Mouse (Mus musculus) embryonic facial prominence, embryonic 12.5 days (tissue): ENCODE measurements around the gene Gstp3. TPM values are rescaled to one million over a fixed set of nuclear protein-coding genes. Genes with fewer than 3 reads are reported as not detected.
"Not testable (repeated sequence)": the region's sequence is repeated elsewhere in the genome, so short reads cannot be mapped to it uniquely, and the experiment has no call there.

Experiments
- ATAC-seq: fragments of 200-750 bp; cut with Nextera tagmentation; 2 replicates; pipeline ENCODE4 v1.8.0; 2017; ENCODE audit not compliant: insufficient number of reproducible peaks, insufficient read depth, low FRiP score, low TSS enrichment
- H3K27ac ChIP-seq: fragments of 300-500 bp; sonication (generic); 2 replicates; pipeline ENCODE4 v1.5.1; 2016; ENCODE audit warnings: mild to moderate bottlenecking
- H3K27me3 ChIP-seq: fragments of 300-500 bp; sonication (generic); 2 replicates; pipeline ENCODE4 v1.6.1; 2016; ENCODE audit warnings: mild to moderate bottlenecking, moderate library complexity
- H3K36me3 ChIP-seq: fragments of 300-500 bp; sonication (generic); 2 replicates; pipeline ENCODE4 v1.6.1; 2016; ENCODE audit warnings: mild to moderate bottlenecking
- H3K4me1 ChIP-seq: fragments of 300-500 bp; sonication (generic); 2 replicates; pipeline ENCODE4 v1.6.1; 2016
- H3K4me2 ChIP-seq: fragments of 300-500 bp; sonication (generic); replicated peaks from 2 replicates; pipeline ENCODE4 v1.6.1; 2016; ENCODE audit warnings: mild to moderate bottlenecking, moderate library complexity
- H3K4me3 ChIP-seq: fragments of 300-500 bp; sonication (generic); 2 replicates; pipeline ENCODE4 v1.5.1; 2016; ENCODE audit warnings: mild to moderate bottlenecking
- H3K9ac ChIP-seq: fragments of 300-500 bp; sonication (generic); 2 replicates; pipeline ENCODE4 v1.6.1; 2016; ENCODE audit warnings: mild to moderate bottlenecking, moderate library complexity
- H3K9me3 ChIP-seq: fragments of 300-500 bp; sonication (generic); 2 replicates; pipeline ENCODE4 v1.6.1; 2016; ENCODE audit warnings: mild to moderate bottlenecking, moderate library complexity
- WGBS: fragments of 180-500 bp; shearing (Covaris S2); methylation state at CpG from one replicate; pipeline ENCODE4 v1.1.7; 2016; 5-methylcytosine and 5-hydroxymethylcytosine counted together
- polyA plus RNA-seq: library from polyadenylated mRNA; unstranded; fragments of >200 nt; fragmentation: Nextera tagmentation; extraction: Ambion mirVana; gene quantifications from 2 replicates; pipeline ENCODE4 v1.2.1, GENCODE M21; 2016

Gstp3 gene
- polyA plus RNA-seq, 1 experiment from 2014 or later = not detected

GRCm38 (mm10) chr19:4071406-4071805, 12.0 kb upstream of the Gstp3 start:
- no peaks in the 10 kb centered on the region for H3K9me3 ChIP-seq
- H3K4me1 ChIP-seq = no peaks in the 10 kb centered on the region
- ATAC-seq = no peak
- H3K9ac ChIP-seq = no peak overlapping the region
- no peak overlapping the region for H3K4me2 ChIP-seq
- H3K4me3 ChIP-seq = no peak overlapping the region
- no peaks in the 10 kb centered on the region for H3K36me3 ChIP-seq
- 91% methylated on average over 6 of the region's 6 CpGs for WGBS
- H3K27me3 ChIP-seq = no peaks in the 10 kb centered on the region
- H3K27ac ChIP-seq = no peak overlapping the region

- no peak overlapping the region; the same call in 1 of the 2 replicates for H3K9ac ChIP-seq
- 77% methylated on average over 8 of the region's 8 CpGs for WGBS
- no peaks in the 10 kb centered on the region for H3K36me3 ChIP-seq
- no peaks in the 10 kb centered on the region for H3K27me3 ChIP-seq
- no peaks in the 10 kb centered on the region for H3K4me1 ChIP-seq
- no peaks in the 10 kb centered on the region for H3K9me3 ChIP-seq
- no peak overlapping the region for H3K4me2 ChIP-seq
- ATAC-seq = no peak
- no peak overlapping the region for H3K4me3 ChIP-seq
- no peak overlapping the region for H3K27ac ChIP-seq
These were observed 11.4 kb upstream of the Gstp3 start for GRCm38 (mm10) chr19:4070756-4071155.

GRCm38 (mm10) chr19:4070311-4070710, 10.9 kb upstream of the Gstp3 start:
- ATAC-seq = no peak
- WGBS = 69% methylated on average over 15 of the region's 15 CpGs
- Histone ChIP-seq H3K9me3 (no peaks in the 10 kb centered on the region), H3K4me3 (no peak overlapping the region), H3K4me2 (no peak overlapping the region), H3K9ac (no peak overlapping the region; the same call in 1 of the 2 replicates), H3K27ac (no peak overlapping the region), H3K27me3 (no peaks in the 10 kb centered on the region), H3K36me3 (no peaks in the 10 kb centered on the region), H3K4me1 (no peaks in the 10 kb centered on the region)

GRCm38 (mm10) chr19:4068717-4069410, 9.5 kb upstream of the Gstp3 start:
- Histone ChIP-seq H3K9ac (no peak overlapping the region), H3K4me2 (no peak overlapping the region), H3K9me3 (no peaks in the 10 kb centered on the region), H3K27me3 (no peaks in the 10 kb centered on the region), H3K27ac (no peak overlapping the region), H3K4me3 (no peak overlapping the region), H3K4me1 (no peaks in the 10 kb centered on the region), H3K36me3 (no peaks in the 10 kb centered on the region)
- no peak for ATAC-seq
- 65% methylated on average over 15 of the region's 15 CpGs for WGBS

GRCm38 (mm10) chr19:4068242-4068641, 8.9 kb upstream of the Gstp3 start:
- not testable (repeated sequence) for H3K27ac ChIP-seq, H3K27me3 ChIP-seq, H3K36me3 ChIP-seq, H3K4me2 ChIP-seq, H3K4me1 ChIP-seq, H3K4me3 ChIP-seq, ATAC-seq, H3K9me3 ChIP-seq, H3K9ac ChIP-seq
- WGBS = 90% methylated on average over 2 of the region's 2 CpGs

- no peak for ATAC-seq
- Histone ChIP-seq H3K4me1 (no peaks in the 10 kb centered on the region), H3K27ac (no peak overlapping the region), H3K9ac (no peak overlapping the region; the same call in 1 of the 2 replicates), H3K36me3 (no peaks in the 10 kb centered on the region), H3K27me3 (no peaks in the 10 kb centered on the region), H3K4me2 (no peak overlapping the region), H3K9me3 (no peaks in the 10 kb centered on the region), H3K4me3 (no peak overlapping the region)
These were observed 7.5 kb upstream of the Gstp3 start for GRCm38 (mm10) chr19:4066877-4067276.

- no peaks in the 10 kb centered on the region for H3K9me3 ChIP-seq
- no peaks in the 10 kb centered on the region for H3K4me1 ChIP-seq
- H3K36me3 ChIP-seq = no peaks in the 10 kb centered on the region
- ATAC-seq = no peak
- 78% methylated on average over 6 of the region's 6 CpGs for WGBS
- H3K4me2 ChIP-seq = no peak overlapping the region
- no peaks in the 10 kb centered on the region for H3K27me3 ChIP-seq
- no peak overlapping the region for H3K27ac ChIP-seq
- H3K9ac ChIP-seq = no peak overlapping the region
- no peak overlapping the region for H3K4me3 ChIP-seq
These were observed 6.9 kb upstream of the Gstp3 start for GRCm38 (mm10) chr19:4066280-4066679.

- WGBS = 26% methylated on average over 3 of the region's 11 CpGs
These were observed 5.1 kb upstream of the Gstp3 start for GRCm38 (mm10) chr19:4064501-4064900.

GRCm38 (mm10) chr19:4063357-4063756, 4.0 kb upstream of the Gstp3 start:
- H3K27ac ChIP-seq, H3K9ac ChIP-seq, H3K4me2 ChIP-seq, H3K4me3 ChIP-seq, H3K4me1 ChIP-seq, ATAC-seq, H3K9me3 ChIP-seq, H3K27me3 ChIP-seq, H3K36me3 ChIP-seq: not testable (repeated sequence)
- WGBS = 86% methylated on average over 4 of the region's 4 CpGs

More at GRCm38 (mm10) chr19:4064501-4064900, 5.1 kb upstream of the Gstp3 start:
- H3K4me2 ChIP-seq, H3K4me1 ChIP-seq, H3K27ac ChIP-seq, H3K4me3 ChIP-seq, H3K9me3 ChIP-seq, H3K36me3 ChIP-seq, ATAC-seq, H3K9ac ChIP-seq, H3K27me3 ChIP-seq: not testable (repeated sequence)

- H3K27ac ChIP-seq = no peak overlapping the region
- WGBS = 86% methylated on average over 6 of the region's 6 CpGs
- H3K9me3 ChIP-seq = no peaks in the 10 kb centered on the region
- no peaks in the 10 kb centered on the region for H3K27me3 ChIP-seq
- H3K36me3 ChIP-seq = no peaks in the 10 kb centered on the region
- no peak overlapping the region for H3K4me2 ChIP-seq
- no peaks in the 10 kb centered on the region for H3K4me1 ChIP-seq
- ATAC-seq = no peak
- H3K4me3 ChIP-seq = no peak overlapping the region
- no peak overlapping the region for H3K9ac ChIP-seq
These were observed 1.6 kb upstream of the Gstp3 start for GRCm38 (mm10) chr19:4060899-4061465.

GRCm38 (mm10) chr19:4060044-4060898, 902 bp upstream of the Gstp3 start:
- H3K27ac ChIP-seq, H3K9ac ChIP-seq, H3K36me3 ChIP-seq, H3K4me3 ChIP-seq, ATAC-seq, H3K27me3 ChIP-seq, H3K9me3 ChIP-seq, H3K4me2 ChIP-seq, H3K4me1 ChIP-seq: not testable (repeated sequence)
- 87% methylated on average over 8 of the region's 8 CpGs for WGBS

- H3K4me3 ChIP-seq = no peak overlapping the region
- H3K27ac ChIP-seq = no peak overlapping the region
- H3K36me3 ChIP-seq = no peaks in the 10 kb centered on the region
- no peaks in the 10 kb centered on the region for H3K27me3 ChIP-seq
- ATAC-seq = no peak
- H3K4me1 ChIP-seq = 0 out of 2 replicates have a peak, but pooled peaks cover 3% of the 10 kb centered on the region
- H3K4me2 ChIP-seq = no peak overlapping the region
- WGBS = 87% methylated on average over 5 of the region's 5 CpGs
- no peaks in the 10 kb centered on the region for H3K9me3 ChIP-seq
- no peak overlapping the region for H3K9ac ChIP-seq
These were observed 788 bp downstream of the Gstp3 start for GRCm38 (mm10) chr19:4058581-4058980.
